Mouse (Mus musculus) embryonic facial prominence, embryonic 10.5 days (tissue): ENCODE measurements around the gene Dse. TPM values are rescaled to one million over a fixed set of nuclear protein-coding genes. Genes with fewer than 3 reads are reported as not detected.

Experiments
- DNase-seq: peaks from one replicate; pipeline ENCODE4 v3.0.0-alpha.2; 2017; ENCODE audit warnings: low spot score
- H3K27ac ChIP-seq: fragments of 300-500 bp; sonication (generic); replicated peaks from 2 replicates; pipeline ENCODE4 v1.5.1; 2016; ENCODE audit warnings: mild to moderate bottlenecking
- H3K27me3 ChIP-seq: fragments of 300-500 bp; sonication (generic); replicated peaks from 2 replicates; pipeline ENCODE4 v1.6.1; 2016; ENCODE audit warnings: low read depth, mild to moderate bottlenecking; ENCODE audit not compliant: poor library complexity, severe bottlenecking
- H3K36me3 ChIP-seq: fragments of 300-500 bp; sonication (generic); replicated peaks from 2 replicates; pipeline ENCODE4 v1.6.1; 2016; ENCODE audit warnings: mild to moderate bottlenecking, moderate library complexity
- H3K4me1 ChIP-seq: fragments of 300-500 bp; sonication (generic); 2 replicates; pipeline ENCODE4 v1.6.1; 2016
- H3K4me3 ChIP-seq: fragments of 300-500 bp; sonication (generic); 2 replicates; pipeline ENCODE4 v1.5.1; 2016; ENCODE audit warnings: mild to moderate bottlenecking, moderate library complexity
- H3K9me3 ChIP-seq: fragments of 300-500 bp; sonication (generic); 2 replicates; pipeline ENCODE4 v1.6.1; 2016; ENCODE audit warnings: mild to moderate bottlenecking
- WGBS: fragments of 180-500 bp; shearing (Covaris S2); methylation state at CpG from one replicate; pipeline ENCODE4 v1.1.7; 2016; 5-methylcytosine and 5-hydroxymethylcytosine counted together
- polyA plus RNA-seq: library from polyadenylated mRNA; unstranded; fragments of >200 nt; fragmentation: Nextera tagmentation; extraction: Ambion mirVana; gene quantifications from 2 replicates; pipeline ENCODE4 v1.2.1, GENCODE M21; 2016

Gene Dse
- polyA plus RNA-seq, 1 experiment from 2014 or later: 33.6 TPM

- no peaks in the 10 kb centered on the region for H3K9me3 ChIP-seq
- DNase-seq: no peak
- peaks cover 58% of the 10 kb centered on the region for H3K36me3 ChIP-seq
- no peaks in the 10 kb centered on the region for H3K27me3 ChIP-seq
- 89% methylated on average over 12 of the region's 12 CpGs for WGBS
- H3K4me3 ChIP-seq: no peak overlapping the region
- no peak overlapping the region for H3K27ac ChIP-seq
- peaks cover 3% of the 10 kb centered on the region for H3K4me1 ChIP-seq
These were observed 51.5 kb downstream of the Dse start for GRCm38 (mm10) chr10:34155796-34156554.

DNA sequence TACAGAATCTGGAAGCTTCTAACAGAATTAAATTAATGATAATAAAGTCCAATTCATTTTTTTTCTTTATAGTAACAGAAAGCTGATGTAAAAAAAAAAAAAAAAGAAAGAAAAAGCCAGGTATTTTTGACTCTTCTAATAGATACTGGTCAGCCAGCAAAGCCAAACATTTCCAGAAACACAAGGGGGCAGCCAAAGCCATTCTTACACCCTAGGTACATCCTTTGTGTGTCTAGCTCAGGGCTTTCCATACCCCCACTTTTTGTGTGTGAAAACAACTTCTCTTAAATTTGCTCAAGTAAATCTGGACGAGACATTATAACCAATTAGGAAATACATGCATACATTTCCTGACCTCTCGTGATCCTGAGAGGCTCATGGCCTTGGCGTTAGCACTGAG is 55.7 kb downstream of the Dse start:
- H3K9me3 ChIP-seq: no peaks in the 10 kb centered on the region
- 74% methylated on average over 3 of the region's 3 CpGs for WGBS
- no peak overlapping the region for H3K27ac ChIP-seq
- DNase-seq: no peak
- peaks cover 22% of the 10 kb centered on the region for H3K4me1 ChIP-seq
- H3K36me3 ChIP-seq: peaks cover 31% of the 10 kb centered on the region
- H3K4me3 ChIP-seq: no peak overlapping the region
- no peaks in the 10 kb centered on the region for H3K27me3 ChIP-seq

GRCm38 (mm10) chr10:34150454-34150853 is 57.1 kb downstream of the Dse start:
- Histone ChIP-seq H3K27me3 (no peaks in the 10 kb centered on the region), H3K4me3 (no peak overlapping the region), H3K36me3 (peaks cover 27% of the 10 kb centered on the region), H3K4me1 (peaks cover 22% of the 10 kb centered on the region), H3K27ac (peak overlapping the region; percentile 30; the same call in 1 of the 2 replicates), H3K9me3 (no peaks in the 10 kb centered on the region)
- 26% methylated on average over 6 of the region's 6 CpGs for WGBS
- no peak for DNase-seq

- Histone ChIP-seq H3K27me3 (no peaks in the 10 kb centered on the region), H3K27ac (no peak overlapping the region), H3K4me1 (peaks cover 22% of the 10 kb centered on the region), H3K36me3 (peaks cover 27% of the 10 kb centered on the region), H3K9me3 (no peaks in the 10 kb centered on the region), H3K4me3 (no peak overlapping the region)
- no peak for DNase-seq
- WGBS: 46% methylated on average over 3 of the region's 3 CpGs
These were observed 57.7 kb downstream of the Dse start for GRCm38 (mm10) chr10:34149772-34150171.

DNA sequence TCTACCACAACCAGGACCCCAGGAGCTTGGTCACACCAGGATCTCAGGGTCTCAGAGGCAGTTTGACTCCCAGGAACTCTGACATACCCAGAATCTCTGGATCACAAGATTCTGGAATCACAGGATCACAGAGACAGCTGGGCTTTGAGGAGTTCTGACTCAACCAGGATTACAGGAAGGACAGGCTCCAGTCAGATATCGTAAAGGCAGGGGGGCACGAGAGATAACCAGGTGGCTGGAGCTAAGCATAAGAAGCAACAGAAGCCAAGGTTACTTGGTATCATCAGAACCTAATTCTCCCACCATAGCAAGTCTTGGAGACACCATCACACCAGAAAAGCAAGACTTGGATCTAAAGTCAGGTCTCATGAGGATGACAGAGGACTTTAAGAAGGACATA is 65.8 kb downstream of the Dse start:
- Histone ChIP-seq H3K27ac (no peak overlapping the region), H3K36me3 (no peaks in the 10 kb centered on the region), H3K4me1 (peaks cover 2% of the 10 kb centered on the region), H3K27me3 (no peaks in the 10 kb centered on the region), H3K4me3 (no peak overlapping the region), H3K9me3 (no peaks in the 10 kb centered on the region; the same call in 1 of the 2 replicates)
- 95% methylated on average over 2 of the region's 2 CpGs for WGBS
- no peak for DNase-seq

DNA sequence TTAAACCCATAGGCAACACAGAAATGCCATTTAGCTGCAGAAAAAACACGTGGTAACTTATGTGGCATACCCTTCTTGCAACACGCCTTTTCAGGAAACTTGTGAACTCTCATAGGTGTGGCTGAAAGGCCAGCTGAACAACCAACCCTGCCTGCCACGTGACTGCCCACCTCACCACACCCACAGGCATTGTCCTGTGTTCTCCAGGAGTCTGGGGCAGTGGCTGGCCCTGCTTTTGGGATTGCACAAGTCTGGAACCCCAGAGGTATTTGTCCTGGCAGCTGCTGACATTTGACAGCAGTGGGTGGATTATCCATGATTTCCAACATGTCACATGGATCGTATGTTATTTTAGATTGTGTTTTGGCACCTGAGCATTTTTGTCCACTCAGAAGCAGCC is 67.7 kb downstream of the Dse start:
- no peaks in the 10 kb centered on the region for H3K36me3 ChIP-seq
- no peaks in the 10 kb centered on the region for H3K27me3 ChIP-seq
- DNase-seq: no peak
- H3K27ac ChIP-seq: no peak overlapping the region
- WGBS: 72% methylated on average over 4 of the region's 4 CpGs
- no peaks in the 10 kb centered on the region; the same call in 1 of the 2 replicates for H3K9me3 ChIP-seq
- peaks cover 8% of the 10 kb centered on the region for H3K4me1 ChIP-seq
- no peak overlapping the region for H3K4me3 ChIP-seq

- H3K36me3 ChIP-seq: no peaks in the 10 kb centered on the region
- no peaks in the 10 kb centered on the region for H3K27me3 ChIP-seq
- H3K27ac ChIP-seq: no peak overlapping the region
- no peak overlapping the region for H3K4me3 ChIP-seq
- WGBS: 75% methylated on average over 6 of the region's 6 CpGs
- peaks cover 8% of the 10 kb centered on the region for H3K4me1 ChIP-seq
- DNase-seq: no peak
- no peaks in the 10 kb centered on the region for H3K9me3 ChIP-seq
These were observed 69.5 kb downstream of the Dse start for GRCm38 (mm10) chr10:34138027-34138426.

DNA sequence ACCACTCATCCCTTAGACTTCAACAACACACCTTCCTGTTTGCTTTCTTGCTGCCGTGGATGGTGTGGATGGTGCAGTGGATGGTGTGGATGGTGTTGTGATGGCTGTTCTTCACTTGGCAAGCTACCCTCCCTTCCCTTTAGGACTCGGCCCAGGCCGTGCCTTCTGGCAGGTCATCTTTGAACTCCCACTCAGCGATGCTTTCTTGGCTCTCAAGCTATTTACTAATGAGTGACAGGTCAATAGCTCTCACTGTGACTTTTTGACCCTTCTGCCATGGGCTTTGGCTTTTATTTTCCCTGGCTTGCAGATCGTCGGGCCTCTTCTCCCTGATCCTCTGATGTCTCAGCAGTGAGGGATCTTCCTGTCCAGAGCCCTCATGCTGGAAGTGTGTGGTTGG is 71.1 kb downstream of the Dse start:
- 27% methylated on average over 6 of the region's 6 CpGs for WGBS
- H3K4me1 ChIP-seq: peaks cover 8% of the 10 kb centered on the region
- no peaks in the 10 kb centered on the region for H3K27me3 ChIP-seq

DNA sequence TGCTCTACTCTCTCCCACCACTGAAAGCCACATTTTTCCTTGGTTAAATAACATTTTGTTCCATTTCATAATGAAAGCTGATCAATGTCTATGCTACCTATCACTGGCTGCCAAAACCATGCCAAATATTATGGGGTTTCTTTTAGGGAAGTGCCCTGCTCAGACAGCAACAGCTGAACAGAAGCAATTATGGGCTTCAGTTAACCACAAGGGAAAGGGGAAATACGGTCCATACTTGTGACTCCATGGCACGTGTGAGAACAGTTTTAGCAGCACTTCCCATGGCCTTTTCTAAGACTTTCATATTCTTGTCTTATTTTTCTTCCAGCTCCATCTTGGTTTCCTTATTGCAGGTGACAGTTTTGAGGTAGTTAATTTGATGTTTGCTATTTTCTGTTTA is 76.2 kb downstream of the Dse start:
- H3K27ac ChIP-seq: no peak overlapping the region
- no peak for DNase-seq
- peaks cover 12% of the 10 kb centered on the region for H3K4me1 ChIP-seq
- H3K27me3 ChIP-seq: peaks cover 18% of the 10 kb centered on the region; the same call in 1 of the 2 replicates
- 74% methylated on average over 2 of the region's 2 CpGs for WGBS
- H3K9me3 ChIP-seq: no peaks in the 10 kb centered on the region
- no peak overlapping the region for H3K4me3 ChIP-seq
- H3K36me3 ChIP-seq: no peaks in the 10 kb centered on the region

More for the DNA sequence above, 71.1 kb downstream of the Dse start:
- Histone ChIP-seq H3K4me3 (no peak overlapping the region), H3K36me3 (no peaks in the 10 kb centered on the region), H3K27ac (no peak overlapping the region), H3K9me3 (no peaks in the 10 kb centered on the region)
- DNase-seq: no peak

DNA sequence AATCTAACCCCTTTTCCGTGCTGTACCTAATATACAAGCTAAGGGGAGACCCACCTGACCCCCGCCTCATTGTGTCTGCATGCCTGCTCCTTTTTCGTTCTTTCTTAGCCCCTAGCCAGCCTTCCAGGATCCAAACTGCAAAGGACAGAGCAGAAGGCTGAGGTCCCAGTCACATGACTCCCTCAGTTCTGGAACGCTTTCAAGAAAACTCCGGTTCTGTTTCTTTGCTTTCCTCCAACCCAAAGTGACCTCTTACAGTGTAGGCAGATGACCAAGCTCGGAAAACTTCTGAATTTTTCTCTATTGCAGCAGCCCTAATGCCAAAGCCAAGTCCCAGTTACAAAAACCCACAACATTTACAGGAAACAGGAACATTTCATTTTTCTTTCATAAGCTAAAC is 79.1 kb downstream of the Dse start:
- Histone ChIP-seq H3K36me3 (no peaks in the 10 kb centered on the region), H3K4me1 (peaks cover 9% of the 10 kb centered on the region; the same call in 1 of the 2 replicates), H3K4me3 (no peak overlapping the region), H3K9me3 (0 out of 2 replicates have a peak, but pooled peaks cover 4% of the 10 kb centered on the region), H3K27me3 (peaks cover 18% of the 10 kb centered on the region; the same call in 1 of the 2 replicates), H3K27ac (no peak overlapping the region)
- 91% methylated on average over 6 of the region's 6 CpGs for WGBS
- DNase-seq: no peak

GRCm38 (mm10) chr10:34127392-34128378 is 79.8 kb downstream of the Dse start, which contains the start of gene Calhm6:
Gene Calhm6, minus strand, starts transcription at chr10:34127984.
- 18% methylated on average over 44 of the region's 44 CpGs for WGBS
- H3K36me3 ChIP-seq: no peaks in the 10 kb centered on the region
- peaks cover 18% of the 10 kb centered on the region; the same call in 1 of the 2 replicates for H3K27me3 ChIP-seq
- 0 out of 2 replicates have a peak, but pooled peaks cover 4% of the 10 kb centered on the region for H3K9me3 ChIP-seq
- peaks cover 9% of the 10 kb centered on the region; the same call in 1 of the 2 replicates for H3K4me1 ChIP-seq
- peak; percentile 71 for DNase-seq
- peak within 1 kb of the TSS; percentile 70 for H3K4me3 ChIP-seq
- peak within 1 kb of the TSS; percentile 73 for H3K27ac ChIP-seq

DNA sequence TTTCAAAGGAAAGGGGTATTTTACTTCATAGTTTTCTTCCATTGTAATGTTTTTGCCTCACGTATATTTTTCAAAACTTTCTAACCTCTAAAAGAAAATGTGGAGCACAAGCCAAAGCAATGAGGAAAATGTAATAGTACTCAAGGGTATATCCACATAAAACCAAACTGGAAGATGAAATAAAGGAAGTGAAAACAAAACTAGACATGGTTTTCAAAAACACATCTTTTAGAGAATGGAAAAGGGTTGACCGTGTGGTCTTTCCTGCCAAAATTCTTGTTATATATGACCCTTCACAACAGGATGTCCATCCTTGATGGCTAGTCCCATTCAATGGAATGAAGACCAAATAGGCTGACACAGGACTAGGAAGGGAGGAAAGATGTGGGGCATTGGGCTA is 89.1 kb downstream of the Dse start:
- no peak for DNase-seq
- Histone ChIP-seq H3K27ac (no peak overlapping the region), H3K4me3 (no peak overlapping the region), H3K36me3 (no peaks in the 10 kb centered on the region), H3K27me3 (no peaks in the 10 kb centered on the region), H3K9me3 (no peaks in the 10 kb centered on the region), H3K4me1 (no peaks in the 10 kb centered on the region)
- WGBS: 97% methylated on average over 2 of the region's 2 CpGs
